Mouse (Mus musculus) c-Kit-negative CD71-positive TER-119-positive erythroid progenitor cells, embryonic 14.5 days (primary cell): ENCODE results near the gene Bex1.

ENCODE experiments used
- DNase-seq: peaks from one replicate; pipeline ENCODE4 v3.0.0-alpha.2; 2013; ENCODE audit warnings: low read depth, low spot score

Bex1 gene

DNA sequence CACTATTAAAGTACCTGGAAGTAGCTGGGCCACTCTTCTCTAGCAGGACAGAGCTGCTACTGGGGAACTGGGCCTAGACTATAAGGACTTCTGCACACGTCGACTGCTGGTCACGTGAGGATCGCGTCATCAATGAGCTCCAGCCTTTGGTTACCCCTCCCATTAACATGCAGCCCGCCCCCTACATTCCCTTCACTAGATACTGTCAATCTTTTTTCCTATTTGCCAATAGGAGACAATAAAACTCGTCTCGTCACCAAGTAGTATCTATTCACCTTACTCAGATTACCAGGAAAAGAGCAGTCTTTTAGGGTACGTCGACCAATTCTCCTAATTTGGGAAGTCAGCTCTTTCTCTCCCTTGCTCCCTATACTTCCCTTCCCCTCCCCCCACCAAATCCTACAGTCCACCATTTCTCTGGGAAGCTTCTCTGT lies 43.2 kb downstream of the Bex1 start, which contains the start of gene Tceal8:
Gene Tceal8, minus strand, starts transcription at position 225 of the 434 bp plus-strand sequence.
- peak; percentile 64 for DNase-seq

DNA sequence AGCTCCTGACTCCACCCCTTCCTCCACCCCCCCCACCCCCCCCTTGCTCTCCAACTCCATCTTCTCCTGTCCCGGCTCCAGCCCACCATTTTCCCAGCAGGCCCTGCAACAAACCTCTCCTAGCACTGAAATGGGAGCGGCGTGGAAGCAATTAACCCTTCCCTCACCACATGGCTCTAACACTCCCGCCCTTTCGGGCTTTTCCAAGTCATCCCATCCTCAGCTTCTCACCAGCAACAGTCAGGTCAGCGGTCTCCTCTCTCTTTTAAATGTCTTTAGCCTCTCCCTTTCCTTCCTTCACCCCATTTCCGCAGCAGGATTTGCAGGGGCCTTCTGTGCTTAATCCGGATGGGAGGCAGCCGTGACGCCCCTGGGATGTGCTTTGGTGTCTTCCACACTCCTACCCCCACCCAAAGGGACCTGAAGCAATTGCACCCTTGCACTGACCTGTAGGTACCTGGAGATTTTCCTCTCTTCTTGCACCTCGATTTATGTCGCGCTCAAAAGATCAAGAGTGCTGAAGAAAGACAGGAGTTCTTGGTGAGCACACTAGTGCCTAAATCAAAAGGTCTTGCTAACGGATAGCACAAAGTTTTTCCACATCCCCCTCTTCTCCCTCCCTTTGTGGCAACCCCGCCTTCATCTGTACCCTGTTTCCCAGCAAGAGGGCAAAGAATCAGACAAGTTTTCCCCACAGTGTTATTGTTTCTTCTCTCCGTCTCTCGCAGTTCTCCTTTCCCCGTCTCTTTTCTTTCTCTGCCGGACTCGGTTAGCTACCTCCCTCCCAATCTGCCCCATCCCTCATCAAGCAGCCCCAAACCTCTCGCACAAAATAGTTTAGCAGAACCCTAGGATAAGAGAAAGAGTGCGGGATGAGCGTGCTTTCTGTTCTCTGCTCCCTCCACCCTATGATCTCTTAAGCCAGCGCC lies 43.9 kb downstream of the Bex1 start:
- DNase-seq, result no peak

DNA sequence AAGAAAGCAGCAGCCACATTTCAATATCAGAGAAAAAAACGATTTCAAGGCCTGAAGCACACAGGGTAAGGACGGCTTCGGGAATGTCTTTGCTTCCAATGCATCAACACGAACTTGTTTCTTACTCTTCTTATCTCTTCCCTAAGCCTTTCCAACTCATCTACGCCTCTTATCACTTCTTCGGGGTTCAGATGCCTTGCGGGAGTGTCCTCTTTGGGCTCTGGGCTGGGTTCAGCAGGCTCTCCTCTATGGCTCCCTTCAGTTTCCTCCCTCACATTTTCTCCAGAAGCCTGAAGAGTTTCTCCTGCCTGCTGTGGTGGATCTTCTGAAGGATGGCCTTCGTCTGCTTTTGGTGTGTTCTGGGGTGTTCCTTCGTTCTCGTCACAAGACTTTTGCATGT lies 44.7 kb downstream of the Bex1 start:
- peak; percentile 34 for DNase-seq
